Mouse (Mus musculus) brain, adult 2 months (tissue): ENCODE results near the gene Mthfd1l.

Experiments
- DNase-seq: peaks from one replicate; pipeline ENCODE4 v3.0.0; 2011; ENCODE audit warnings: low read depth, low spot score

The Mthfd1l gene

GRCm38 (mm10) chr10:3976623-3977010 is 3.7 kb downstream of the Mthfd1l start:
- DNase-seq: no peak

DNA sequence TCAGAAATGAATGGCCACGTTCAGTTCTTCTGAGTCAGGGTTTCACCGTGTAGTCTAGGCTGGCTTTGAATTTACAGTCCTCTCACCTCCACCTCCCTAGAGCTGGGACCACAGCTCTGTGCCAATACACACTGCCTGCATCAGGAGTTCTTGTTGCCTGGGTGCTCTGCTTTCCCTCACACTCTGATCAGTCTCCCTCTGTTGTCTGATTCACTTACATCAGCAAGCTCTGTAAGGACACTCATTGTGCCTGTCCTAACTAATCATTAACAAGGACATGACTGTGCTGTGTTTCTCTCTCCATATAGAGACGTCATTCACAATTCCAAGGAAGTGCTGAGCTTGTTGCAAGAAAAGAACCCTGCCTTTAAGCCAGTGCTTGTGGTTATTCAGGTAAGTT is 5.4 kb downstream of the Mthfd1l start:
- peak; percentile 66 for DNase-seq

DNA sequence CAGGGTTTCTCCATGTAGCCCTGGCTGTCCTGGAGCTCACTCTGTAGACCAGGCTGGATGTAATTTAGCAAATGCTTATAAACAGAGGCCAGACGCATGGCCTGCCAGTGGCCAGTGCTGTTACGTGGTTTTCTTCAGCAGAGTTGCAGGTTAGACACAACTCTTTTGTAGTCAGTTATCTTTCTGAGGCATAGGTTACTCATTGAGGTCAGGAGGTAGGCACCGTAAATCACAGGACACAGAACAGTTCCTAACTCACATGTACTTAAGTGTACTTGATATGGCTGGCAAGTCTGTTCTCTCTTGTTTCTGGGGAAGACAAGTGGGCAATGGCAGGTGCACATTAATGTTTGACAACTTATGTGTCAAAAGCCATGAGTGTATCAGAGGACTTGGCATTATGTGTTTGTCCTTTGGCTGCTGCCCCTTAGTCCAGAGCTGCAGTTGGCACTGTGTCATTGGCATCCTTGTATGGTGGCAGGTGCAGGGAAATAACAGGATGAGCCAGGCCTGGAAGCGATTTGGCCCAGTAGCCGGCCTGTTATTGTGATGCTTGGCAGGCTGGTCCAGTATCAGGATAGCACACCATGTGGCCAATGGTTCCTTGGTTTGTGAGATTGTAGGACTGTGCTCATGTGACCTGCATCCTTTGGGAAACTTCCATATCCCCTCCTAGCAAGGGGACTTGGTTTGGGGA is 6.0 kb downstream of the Mthfd1l start:
- peak; percentile 99 for DNase-seq

GRCm38 (mm10) chr10:3980231-3980630 is 7.3 kb downstream of the Mthfd1l start:
- no peak for DNase-seq

DNA sequence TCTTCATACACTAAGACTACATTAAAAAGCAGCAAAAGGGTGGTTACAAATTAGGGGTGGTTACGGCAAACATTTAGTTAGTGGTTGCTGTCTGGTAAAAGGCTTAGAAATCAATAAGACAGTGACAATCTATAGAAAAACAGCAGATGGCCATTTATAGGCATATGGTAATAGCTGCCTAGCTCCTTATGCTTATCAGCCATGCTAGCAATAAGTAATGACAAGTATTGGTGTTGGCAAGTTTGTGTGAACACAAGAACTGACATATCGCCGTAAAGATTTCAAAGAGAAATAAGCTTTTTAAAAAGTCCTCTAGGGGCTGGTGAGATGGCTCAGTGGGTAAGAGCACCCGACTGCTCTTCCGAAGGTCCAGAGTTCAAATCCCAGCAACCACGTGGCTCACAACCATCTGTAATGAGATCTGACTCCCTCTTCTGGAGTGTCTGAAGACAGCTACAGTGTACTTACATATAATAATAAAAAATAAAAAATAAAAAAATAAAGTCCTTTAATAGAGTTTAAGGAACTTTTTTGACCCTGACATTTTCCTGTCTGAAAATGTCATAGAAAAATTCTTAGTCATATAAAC is 17.5 kb downstream of the Mthfd1l start:
- no peak for DNase-seq

DNA sequence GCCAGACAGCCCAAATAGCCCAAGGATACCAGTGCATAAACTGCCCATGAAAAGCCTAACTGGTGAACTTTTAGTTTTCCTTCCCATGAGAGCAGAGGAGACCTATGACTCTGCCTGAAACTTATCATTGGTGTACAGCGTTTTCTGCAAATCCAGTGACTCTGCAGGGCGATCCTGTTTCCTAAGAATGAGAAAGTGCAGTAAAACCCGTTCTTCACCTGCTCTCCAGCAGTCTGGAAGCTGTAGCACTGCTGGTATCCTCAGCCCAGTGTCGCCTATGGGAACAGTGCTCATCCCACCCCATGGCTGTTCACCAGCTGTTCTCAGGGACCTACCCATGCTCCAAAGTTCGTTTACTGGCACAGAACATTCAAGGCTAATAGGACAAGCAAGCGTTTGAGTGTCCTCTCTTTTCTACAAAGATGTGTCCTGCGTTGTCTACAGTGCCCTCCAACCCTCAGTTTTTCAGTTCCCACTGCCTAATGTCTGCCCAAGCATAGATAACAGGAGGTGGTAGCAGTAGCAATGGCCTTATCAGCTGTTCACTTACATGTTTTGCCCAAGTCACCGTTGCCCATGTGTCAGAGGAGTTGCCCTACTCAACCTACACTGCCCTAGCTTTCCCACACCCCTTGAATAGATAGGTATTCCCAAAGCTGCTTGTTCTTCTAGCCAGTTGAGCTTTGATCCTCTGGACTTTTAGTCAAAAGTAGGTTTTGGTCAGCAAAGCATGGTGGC is 20.6 kb downstream of the Mthfd1l start:
- DNase-seq: no peak

- DNase-seq: no peak
These were observed 22.4 kb downstream of the Mthfd1l start for GRCm38 (mm10) chr10:3995277-3995676.

DNA sequence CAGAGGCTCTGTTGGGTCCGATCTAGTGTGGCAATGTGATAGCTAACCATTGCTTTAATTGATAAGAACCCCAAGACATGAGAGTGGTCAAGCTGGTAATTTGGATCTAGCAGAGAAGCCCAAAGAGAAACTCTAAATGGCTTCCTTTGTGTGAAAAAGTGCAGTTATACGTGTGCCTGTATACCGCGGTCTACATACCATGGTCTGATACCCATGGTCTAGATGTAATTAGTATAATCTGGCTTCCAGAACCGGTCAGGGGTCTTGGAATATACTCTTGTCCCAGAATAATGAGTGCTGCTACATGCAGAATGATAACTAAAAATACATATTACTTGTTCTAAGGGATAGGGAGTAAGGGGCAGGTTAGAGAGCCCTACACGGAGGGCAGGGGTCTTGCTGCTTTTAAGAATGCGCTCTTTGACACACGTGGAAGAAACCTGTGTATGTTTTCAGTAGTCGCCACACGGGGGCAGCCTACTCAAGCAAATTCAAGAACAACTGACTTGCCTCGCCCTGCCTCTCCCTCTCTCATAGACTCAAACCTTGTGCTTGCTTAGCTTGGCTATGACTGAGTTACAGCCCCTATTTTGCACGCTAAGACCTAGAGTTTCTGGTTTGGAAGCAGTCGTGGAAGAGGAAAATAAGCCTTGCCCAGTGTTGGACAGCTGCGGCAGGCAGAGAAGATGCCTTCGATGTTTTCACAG is 23.4 kb downstream of the Mthfd1l start:
- peak; percentile 95 for DNase-seq

GRCm38 (mm10) chr10:3997851-3998426 is 25.0 kb downstream of the Mthfd1l start:
- no peak for DNase-seq

DNA sequence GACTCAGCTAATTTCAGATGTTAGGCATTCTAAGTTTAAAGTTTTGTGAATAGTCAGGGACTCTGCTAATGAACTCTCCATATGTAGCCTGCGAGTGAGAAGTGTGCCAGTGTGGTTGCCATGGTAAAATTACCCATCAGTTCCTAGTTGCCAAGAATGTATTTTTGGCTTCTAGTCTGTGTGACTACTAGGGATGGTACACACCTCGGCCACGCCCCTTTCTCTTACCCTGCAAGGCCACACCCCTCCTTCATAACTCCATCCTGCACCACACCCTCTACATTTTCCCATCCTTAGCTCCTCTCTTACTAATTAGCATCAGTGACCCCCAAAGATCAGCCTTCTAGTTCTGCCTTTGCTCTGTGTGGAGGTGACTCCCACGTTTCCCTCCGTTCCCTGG is 29.8 kb downstream of the Mthfd1l start:
- peak; percentile 57 for DNase-seq

GRCm38 (mm10) chr10:4005191-4005590 is 32.3 kb downstream of the Mthfd1l start:
- no peak for DNase-seq

DNA sequence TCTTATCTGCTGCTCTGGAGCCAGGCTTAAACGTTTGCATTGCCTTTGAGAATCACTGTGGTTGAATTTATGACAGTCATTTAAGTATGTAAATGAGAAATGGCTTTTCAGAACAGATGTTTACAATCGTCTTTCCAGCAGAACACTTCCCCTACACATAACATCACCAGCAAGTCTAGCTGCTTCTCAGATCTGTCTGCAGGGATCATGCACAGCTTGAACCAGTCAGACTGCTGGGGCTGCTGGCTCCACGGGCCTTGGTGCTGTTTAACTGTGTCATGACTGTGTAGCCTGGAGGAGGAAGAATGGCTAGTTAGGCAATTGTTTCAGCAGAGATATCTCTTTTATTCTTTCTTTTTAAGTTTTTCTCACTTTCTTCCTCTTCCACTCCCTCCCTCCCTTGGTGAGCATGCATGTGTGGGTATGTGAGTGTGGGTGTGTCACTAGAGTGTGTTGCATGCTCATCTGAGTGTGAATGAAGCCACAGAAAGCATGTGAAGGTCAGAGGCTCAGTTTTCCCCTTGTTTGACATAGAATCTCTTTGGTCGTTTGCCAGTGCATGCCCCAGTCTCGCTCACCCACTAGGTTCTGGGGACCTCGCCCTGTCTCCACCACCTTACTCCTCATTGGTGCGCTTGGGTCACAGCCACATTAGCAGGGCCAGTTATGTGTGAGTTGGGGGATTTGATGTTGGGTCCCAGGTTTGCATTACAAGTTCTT is 33.5 kb downstream of the Mthfd1l start:
- peak; percentile 28 for DNase-seq

DNA sequence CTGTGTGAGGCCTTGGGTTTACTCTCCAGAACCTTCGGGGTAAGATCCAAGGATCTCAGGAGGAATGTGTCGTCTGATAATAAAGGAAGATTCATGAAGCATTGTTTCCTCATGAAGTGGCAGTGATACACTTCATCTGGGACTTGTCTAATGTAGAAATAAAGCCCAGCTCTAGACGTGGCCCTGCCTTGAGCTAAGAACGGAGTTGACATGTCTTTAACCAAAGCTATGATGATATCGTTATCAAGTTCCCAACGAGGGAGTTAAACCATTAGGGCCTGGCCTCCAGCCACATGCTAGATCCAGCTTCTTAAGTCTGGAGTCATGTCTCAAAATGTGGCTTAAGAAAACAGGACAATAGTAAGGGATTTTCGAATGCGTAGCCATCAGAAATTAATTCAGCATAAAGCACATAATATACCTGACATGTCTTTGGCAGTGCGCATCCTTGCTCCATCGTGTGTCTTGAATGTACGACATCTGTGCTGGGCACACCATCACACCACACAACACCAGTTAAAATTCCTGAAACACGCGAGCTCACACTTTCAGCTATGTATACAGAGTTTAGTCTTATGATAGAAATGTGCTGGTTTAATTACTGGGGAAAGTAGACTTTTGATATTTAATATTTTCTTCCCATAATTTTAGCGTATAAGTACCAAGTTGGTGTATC is 49.8 kb downstream of the Mthfd1l start:
- no peak for DNase-seq

- DNase-seq: no peak
These were observed 53.7 kb downstream of the Mthfd1l start for GRCm38 (mm10) chr10:4026616-4027015.

DNA sequence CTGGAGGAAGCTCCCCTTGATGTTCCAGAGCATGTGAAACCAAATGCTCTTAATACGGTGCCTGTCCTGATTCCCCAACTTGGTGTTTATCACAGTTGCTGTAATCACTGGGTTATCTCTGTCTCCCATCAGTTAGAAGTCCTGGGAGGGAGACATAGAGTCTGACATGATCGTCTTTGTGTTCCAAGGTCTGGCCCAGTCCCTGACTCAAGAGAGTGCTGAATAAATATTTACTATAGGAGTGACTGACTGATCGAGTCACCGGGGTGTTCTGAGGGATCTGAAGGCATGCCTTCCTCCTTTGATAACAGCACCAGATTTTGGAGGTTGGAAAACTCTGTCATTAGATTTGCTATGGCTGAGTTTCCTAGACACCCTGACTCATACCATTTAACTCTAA is 54.5 kb downstream of the Mthfd1l start:
- DNase-seq: no peak

GRCm38 (mm10) chr10:4028851-4029442 is 56.0 kb downstream of the Mthfd1l start:
- DNase-seq: no peak

- DNase-seq: no peak
These were observed 60.8 kb downstream of the Mthfd1l start for GRCm38 (mm10) chr10:4033761-4034160.

DNA sequence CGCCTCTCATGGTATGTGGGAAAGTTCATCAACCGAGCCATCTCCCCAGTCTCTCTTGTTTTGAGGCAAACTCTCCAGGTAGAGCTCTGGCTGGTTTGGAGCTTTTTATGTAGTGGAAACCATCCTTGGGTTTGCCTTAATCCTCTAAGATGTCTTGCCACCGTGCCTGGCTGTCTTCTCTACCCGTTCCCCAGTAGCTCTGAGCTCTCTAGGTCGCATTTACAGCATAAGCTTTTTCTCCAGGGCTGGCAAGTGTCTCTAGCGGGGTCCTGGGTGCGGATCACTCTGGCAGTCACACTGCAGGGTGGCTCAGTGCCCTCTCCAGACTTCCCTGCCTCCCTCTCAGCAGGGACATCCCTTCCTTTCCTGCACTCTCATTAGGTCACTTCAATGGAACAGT is 63.6 kb downstream of the Mthfd1l start:
- DNase-seq: no peak

DNA sequence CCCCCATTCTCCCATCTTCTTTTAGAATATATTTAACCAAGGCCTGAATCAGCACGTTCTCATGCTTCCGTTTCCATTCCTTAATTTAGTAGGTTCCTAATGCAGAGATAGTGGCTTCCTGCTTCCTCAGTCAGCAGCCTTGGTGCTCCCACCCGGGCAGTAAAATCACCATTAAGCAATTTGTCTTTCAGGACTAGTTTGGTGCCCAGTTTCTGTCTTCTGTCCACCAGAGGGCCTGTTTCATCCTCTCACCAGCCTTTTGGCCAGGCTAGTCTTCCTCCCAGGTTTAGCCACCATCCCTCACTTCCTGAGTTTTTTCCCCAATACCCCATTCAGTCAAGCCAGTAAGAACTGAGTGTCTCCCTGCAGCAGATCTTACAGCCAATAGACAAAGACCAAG is 64.1 kb downstream of the Mthfd1l start:
- peak; percentile 34 for DNase-seq

DNA sequence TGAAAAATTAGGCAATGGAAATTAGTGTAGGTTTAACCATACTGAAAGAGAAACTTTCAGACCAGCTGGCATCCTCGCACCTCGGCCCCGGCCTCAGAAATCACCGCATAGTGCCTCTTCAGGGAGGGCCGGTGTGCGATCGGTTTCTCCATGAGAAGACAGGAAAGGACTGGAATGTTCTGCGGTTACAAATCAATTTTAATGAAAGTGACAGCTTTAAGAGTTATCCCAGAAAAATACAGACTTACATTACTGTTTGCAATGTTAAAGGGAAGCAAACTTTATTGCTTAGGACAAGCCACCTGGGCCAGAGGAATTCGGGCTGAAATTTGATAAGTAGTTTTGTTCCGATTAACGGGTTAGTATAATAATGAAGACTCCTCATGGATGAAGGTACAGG is 65.7 kb downstream of the Mthfd1l start:
- no peak for DNase-seq
